Mouse (Mus musculus): ENCODE measurements around the gene Cab39. TPM values are rescaled to one million over a fixed set of nuclear protein-coding genes. Genes with fewer than 3 reads are reported as not detected.
A peak's percentile ranks its signal among the peaks of the same experiment; 100 is the strongest.

The Cab39 gene
- polyA plus RNA-seq, 1 experiment from 2014 or later = 34.0 TPM

GRCm38 (mm10) chr1:85897901-85898760 lies 104.9 kb downstream of the Cab39 start:
- DNase-seq (ENCODE audit: extremely low spot score, low spot score) = no peak
- H3K27me3 ChIP-seq (ENCODE audit: poor library complexity, severe bottlenecking) = no peaks in the 10 kb centered on the region
- peaks cover 18% of the 10 kb centered on the region for H3K36me3 ChIP-seq (replicated peaks)
- H3K4me3 ChIP-seq = peak overlapping the region; percentile 24
- peak overlapping the region; percentile 74 for H3K27ac ChIP-seq
- peaks cover 78% of the 10 kb centered on the region for H3K4me1 ChIP-seq
- 46% methylated on average over 8 of the region's 8 CpGs for WGBS
- peaks cover 3% of the 10 kb centered on the region; the same call in 1 of the 2 replicates for H3K9me3 ChIP-seq

DNA sequence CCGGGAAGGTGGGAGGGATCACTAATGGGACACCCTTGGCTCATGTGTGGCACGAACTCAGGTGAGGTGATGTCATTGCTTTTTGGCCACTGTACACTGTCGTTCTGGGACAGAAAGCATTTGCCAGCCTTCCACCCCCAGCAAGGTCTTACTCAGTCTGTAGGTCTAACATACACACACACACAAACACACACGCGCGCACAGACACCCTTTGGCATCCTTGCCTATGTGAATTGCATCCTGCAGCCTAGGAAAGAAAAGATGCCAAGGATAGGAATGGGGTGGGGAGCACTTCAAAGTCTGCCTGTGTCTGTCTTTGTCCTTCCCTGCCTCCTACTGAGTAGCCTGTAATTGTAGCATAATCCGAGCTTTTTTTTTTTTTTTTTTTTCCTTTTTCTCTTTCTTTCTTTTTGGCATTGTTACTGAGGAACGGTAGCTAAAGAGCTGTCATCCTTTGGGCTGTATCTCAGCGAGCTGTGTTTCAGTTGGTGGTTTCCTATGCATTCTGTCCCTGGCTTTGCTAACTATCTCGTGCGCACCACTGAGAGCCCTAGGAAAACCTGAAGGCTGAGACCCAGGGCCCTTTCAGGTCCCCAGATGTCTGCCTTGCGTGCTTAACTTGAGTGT lies 105.6 kb downstream of the Cab39 start:
- H3K4me1 ChIP-seq = peaks cover 74% of the 10 kb centered on the region

DNA sequence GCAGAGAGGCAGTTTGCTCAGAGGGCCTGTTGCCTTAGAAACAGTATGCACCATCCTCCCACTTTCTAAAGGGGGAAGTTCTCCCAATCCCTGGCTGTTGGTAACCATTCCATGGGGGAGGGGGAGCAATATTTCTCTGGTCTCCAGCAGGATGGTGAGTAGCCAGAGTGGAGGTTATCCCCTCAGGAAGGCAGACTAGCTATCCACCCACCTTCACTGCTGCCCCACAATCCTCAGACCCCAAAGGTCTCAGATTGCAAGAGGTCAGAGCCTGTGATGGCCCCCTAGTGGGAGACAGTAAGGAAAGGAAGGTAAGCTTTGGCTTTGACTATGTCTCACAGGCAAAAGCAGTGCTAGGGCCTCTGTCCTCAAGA lies 106.1 kb downstream of the Cab39 start:
- no peak for DNase-seq (ENCODE audit: extremely low spot score, low spot score)
- H3K36me3 ChIP-seq (replicated peaks) = peaks cover 31% of the 10 kb centered on the region
- no peak overlapping the region; the same call in 1 of the 2 replicates for H3K4me3 ChIP-seq
- no peaks in the 10 kb centered on the region for H3K27me3 ChIP-seq (ENCODE audit: poor library complexity, severe bottlenecking)
- H3K4me1 ChIP-seq = peaks cover 70% of the 10 kb centered on the region
- no peaks in the 10 kb centered on the region for H3K9me3 ChIP-seq
- H3K27ac ChIP-seq = peak overlapping the region; percentile 74

More for the DNA sequence above, 105.6 kb downstream of the Cab39 start:
- WGBS = 31% methylated on average over 12 of the region's 12 CpGs
- Histone ChIP-seq H3K9me3 (no peaks in the 10 kb centered on the region), H3K27me3 (ENCODE audit: poor library complexity, severe bottlenecking) (no peaks in the 10 kb centered on the region), H3K27ac (peak overlapping the region; percentile 74), H3K36me3 (replicated peaks) (peaks cover 26% of the 10 kb centered on the region), H3K4me3 (peak overlapping the region; percentile 24; the same call in 1 of the 2 replicates)
- no peak for DNase-seq (ENCODE audit: extremely low spot score, low spot score)

GRCm38 (mm10) chr1:85900521-85901333 lies 107.5 kb downstream of the Cab39 start:
- Histone ChIP-seq H3K27ac (peak overlapping the region; percentile 48; the same call in 1 of the 2 replicates), H3K36me3 (replicated peaks) (peaks cover 44% of the 10 kb centered on the region), H3K27me3 (ENCODE audit: poor library complexity, severe bottlenecking) (no peaks in the 10 kb centered on the region), H3K4me1 (peaks cover 63% of the 10 kb centered on the region), H3K9me3 (no peaks in the 10 kb centered on the region), H3K4me3 (no peak overlapping the region)
- 82% methylated on average over 7 of the region's 7 CpGs for whole genome bisulfite sequencing
- DNase-seq (ENCODE audit: extremely low spot score, low spot score) = no peak

Small RNA genes lying within 50 kb of the gene (microRNA-seq; reads per million reads assigned to microRNA genes)
- gene Gm25472 = not detected
- not detected for gene Mir8096

Other genes with a start within 250 kb of the Cab39 start
- not detected in 2 replicates for gene G530012D18Rik, start 217.8 kb upstream of the Cab39 start, polyA plus RNA-seq (2016; fragmentation: Nextera tagmentation; extraction: Ambion mirVana)
- gene Sp110, start 194.6 kb upstream of the Cab39 start, polyA plus RNA-seq (2016; fragmentation: Nextera tagmentation; extraction: Ambion mirVana) = 0.66 and 0.79 TPM in 2 replicates
- 0.33 and 0.43 TPM in 2 replicates for gene Sp140, start 193.1 kb upstream of the Cab39 start, polyA plus RNA-seq (2016; fragmentation: Nextera tagmentation; extraction: Ambion mirVana)
- 0.24 and 0.44 TPM in 2 replicates for gene Sp100, start 143.5 kb upstream of the Cab39 start, polyA plus RNA-seq (2016; fragmentation: Nextera tagmentation; extraction: Ambion mirVana)
- gene A630001G21Rik, start 14.8 kb upstream of the Cab39 start, polyA plus RNA-seq (2016; fragmentation: Nextera tagmentation; extraction: Ambion mirVana) = 0.51 and 0.65 TPM in 2 replicates
- 126 and 132 TPM in 2 replicates for gene Itm2c, start 100.8 kb downstream of the Cab39 start, polyA plus RNA-seq (2016; fragmentation: Nextera tagmentation; extraction: Ambion mirVana)
- gene 4933407L21Rik, start 135.0 kb downstream of the Cab39 start, polyA plus RNA-seq (2016; fragmentation: Nextera tagmentation; extraction: Ambion mirVana) = 0.30 and 0.87 TPM in 2 replicates
- not detected in 2 replicates for gene Gpr55, start 167.6 kb downstream of the Cab39 start, polyA plus RNA-seq (2016; fragmentation: Nextera tagmentation; extraction: Ambion mirVana)
- not detected in 2 replicates for gene Spata3, start 223.4 kb downstream of the Cab39 start, polyA plus RNA-seq (2016; fragmentation: Nextera tagmentation; extraction: Ambion mirVana)